Mouse (Mus musculus): ENCODE results near the gene Blnk. TPM values are rescaled to one million over a fixed set of nuclear protein-coding genes. Genes with fewer than 3 reads are reported as not detected.

The Blnk gene
- total and polyA plus RNA-seq, 3 experiments, result not detected

DNA sequence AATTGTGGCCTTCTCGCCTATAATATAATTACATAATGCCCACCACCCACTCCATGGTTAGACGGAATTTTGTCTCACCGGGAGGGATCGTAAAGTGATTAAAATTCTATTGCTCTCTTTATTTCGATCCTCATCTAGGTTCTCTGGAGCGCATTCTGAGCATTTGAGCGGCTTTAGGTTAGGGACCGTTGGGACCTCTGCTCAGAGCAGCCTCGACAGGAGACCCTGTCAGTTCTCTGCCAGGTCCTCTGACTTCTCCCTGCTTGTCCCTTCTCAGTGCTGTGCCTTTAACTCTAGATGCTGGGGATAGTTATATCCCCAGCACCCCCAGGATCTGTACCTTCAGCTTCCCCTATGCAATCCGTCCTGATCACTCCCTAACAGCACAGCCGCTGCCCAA, 2.2 kb downstream of the Blnk start:
- Histone ChIP-seq H3K9me3 (replicated peaks; ENCODE audit: insufficient read depth, low read length) (no peaks in the 10 kb centered on the region), H3K79me2 (ENCODE audit: control insufficient read depth, insufficient read depth, low read length, poor library complexity) (no peaks in the 10 kb centered on the region), H3K9ac (ENCODE audit: control insufficient read depth, low read depth, low read length, poor library complexity, severe bottlenecking) (no peak overlapping the region), H3K4me3 (ENCODE audit: control insufficient read depth in 1 of 2, insufficient read depth in 1 of 2, low read depth in 2 of 2, low read length in 2 of 2) (no peak overlapping the region), H3K36me3 (ENCODE audit: control insufficient read depth in 1 of 2, insufficient read depth in 2 of 2, low read length in 2 of 2) (no peaks in the 10 kb centered on the region), H3K27me3 (ENCODE audit: control insufficient read depth in 1 of 2, insufficient read depth in 2 of 2, low read length in 2 of 2) (peaks cover 0 to 5% of the 10 kb centered on the region in 2 experiments; a peak in 2 of 4 replicates), H3K27ac (ENCODE audit: control insufficient read depth, low read depth, low read length) (no peak overlapping the region), H3K4me1 (ENCODE audit: control insufficient read depth in 1 of 2, insufficient read depth in 2 of 2, low read length in 2 of 2) (no peaks in the 10 kb centered on the region)
- no peak for TF ChIP-seq SMC3 (IDR thresholded peaks at IDR 0.05; ENCODE audit: low read depth, low read length)
- no peak for TF ChIP-seq USF2 (IDR thresholded peaks at IDR 0.05; ENCODE audit: borderline replicate concordance in 1 of 2, insufficient read depth in 1 of 2, low read depth in 1 of 2, low read length in 2 of 2)
- TF ChIP-seq TBP (IDR thresholded peaks at IDR 0.05; ENCODE audit: low read depth, low read length), result no peak
- TF ChIP-seq GATA1 (IDR thresholded peaks at IDR 0.05; ENCODE audit: low read depth, low read length), result no peak
- TF ChIP-seq POLR2AphosphoS2 (IDR thresholded peaks at IDR 0.05; ENCODE audit: low read length), result no peak
- TF ChIP-seq TCF12 (IDR thresholded peaks at IDR 0.05; ENCODE audit: low read depth, low read length), result no peak
- no peak for TF ChIP-seq E2F4 (IDR thresholded peaks at IDR 0.05; ENCODE audit: borderline replicate concordance, low read depth, low read length)
- TF ChIP-seq CHD2 (IDR thresholded peaks at IDR 0.05; ENCODE audit: low read length), result no peak
- TF ChIP-seq ELF1 (IDR thresholded peaks at IDR 0.05; ENCODE audit: low read depth, low read length), result no peak
- no peak for TF ChIP-seq NELFE (IDR thresholded peaks at IDR 0.05; ENCODE audit: low read depth, low read length)
- no peak for TF ChIP-seq CHD1 (IDR thresholded peaks at IDR 0.05; ENCODE audit: low read depth, low read length)
- no peak for TF ChIP-seq MYC (IDR thresholded peaks at IDR 0.05; ENCODE audit: low read depth, low read length)
- TF ChIP-seq RAD21 (IDR thresholded peaks at IDR 0.05; ENCODE audit: low read depth, low read length), result no peak
- DNase-seq (ENCODE audit: low read depth, low spot score), result no peak

DNA sequence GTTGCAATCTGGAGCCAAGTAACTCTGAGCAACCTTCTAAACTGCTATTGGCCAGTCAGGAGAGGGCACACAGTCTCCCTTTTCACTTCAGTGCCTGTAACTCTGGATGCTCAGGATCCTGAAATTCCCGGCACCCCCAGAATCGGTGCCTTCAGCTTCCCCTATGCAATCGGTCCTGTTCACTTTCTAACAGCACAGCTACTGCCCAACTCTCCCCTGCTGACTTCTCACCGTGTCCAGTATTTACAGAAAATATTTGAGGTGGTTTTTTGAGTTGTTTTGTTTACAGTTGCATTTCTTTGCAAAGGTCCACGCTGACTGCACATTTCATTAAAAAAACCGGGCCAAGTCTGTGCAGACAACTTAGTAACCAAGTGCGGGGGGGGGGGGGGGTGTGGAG, 2.7 kb downstream of the Blnk start:
- Histone ChIP-seq H3K4me1 (ENCODE audit: control insufficient read depth in 1 of 2, insufficient read depth in 2 of 2, low read length in 2 of 2) (no peaks in the 10 kb centered on the region), H3K79me2 (ENCODE audit: control insufficient read depth, insufficient read depth, low read length, poor library complexity) (no peaks in the 10 kb centered on the region), H3K27ac (ENCODE audit: control insufficient read depth, low read depth, low read length) (no peak overlapping the region), H3K27me3 (ENCODE audit: control insufficient read depth in 1 of 2, insufficient read depth in 2 of 2, low read length in 2 of 2) (peaks cover 0 to 7% of the 10 kb centered on the region in 2 experiments; a peak in 2 of 4 replicates), H3K36me3 (ENCODE audit: control insufficient read depth in 1 of 2, insufficient read depth in 2 of 2, low read length in 2 of 2) (no peaks in the 10 kb centered on the region), H3K9ac (ENCODE audit: control insufficient read depth, low read depth, low read length, poor library complexity, severe bottlenecking) (no peak overlapping the region), H3K9me3 (replicated peaks; ENCODE audit: insufficient read depth, low read length) (no peaks in the 10 kb centered on the region), H3K4me3 (ENCODE audit: control insufficient read depth in 1 of 2, insufficient read depth in 1 of 2, low read depth in 2 of 2, low read length in 2 of 2) (no peak overlapping the region)
- TF ChIP-seq SIN3A (IDR thresholded peaks at IDR 0.05; ENCODE audit: low read length), result no peak
- TF ChIP-seq USF1 (IDR thresholded peaks at IDR 0.05; ENCODE audit: low read depth, low read length), result no peak
- no peak for TF ChIP-seq ETS1 (IDR thresholded peaks at IDR 0.05; ENCODE audit: low read depth, low read length)
- no peak for TF ChIP-seq CTCF (IDR thresholded peaks at IDR 0.05 in 2 of 3, conservative IDR thresholded peaks at IDR 0.05 in 1 of 3; ENCODE audit: control insufficient read depth in 1 of 3, insufficient read depth in 1 of 3, low read depth in 2 of 3, low read length in 3 of 3, poor library complexity in 1 of 3, severe bottlenecking in 1 of 3)
- no peak for TF ChIP-seq ZKSCAN1 (IDR thresholded peaks at IDR 0.05; ENCODE audit: low read depth, low read length)
- no peak for TF ChIP-seq POLR2AphosphoS5 (IDR thresholded peaks at IDR 0.05; ENCODE audit: borderline replicate concordance, low read depth, low read length)
- TF ChIP-seq E2F4 (IDR thresholded peaks at IDR 0.05; ENCODE audit: borderline replicate concordance, low read depth, low read length), result no peak
- TF ChIP-seq BHLHE40 (IDR thresholded peaks at IDR 0.05; ENCODE audit: borderline replicate concordance, low read depth, low read length), result no peak
- TF ChIP-seq MEF2A (IDR thresholded peaks at IDR 0.05; ENCODE audit: extremely low read depth, insufficient replicate concordance, low read depth, low read length, poor library complexity, severe bottlenecking), result no peak
- TF ChIP-seq NRF1 (IDR thresholded peaks at IDR 0.05; ENCODE audit: insufficient read depth, low read depth, low read length, poor library complexity, severe bottlenecking), result no peak
- no peak for TF ChIP-seq TAL1 (IDR thresholded peaks at IDR 0.05; ENCODE audit: low read length)
- no peak for TF ChIP-seq USF2 (IDR thresholded peaks at IDR 0.05; ENCODE audit: borderline replicate concordance in 1 of 2, insufficient read depth in 1 of 2, low read depth in 1 of 2, low read length in 2 of 2)
- no peak for TF ChIP-seq MAZ (IDR thresholded peaks at IDR 0.05; ENCODE audit: low read depth, low read length)
- TF ChIP-seq MXI1 (IDR thresholded peaks at IDR 0.05; ENCODE audit: low read depth, low read length), result no peak
- no peak for TF ChIP-seq SMC3 (IDR thresholded peaks at IDR 0.05; ENCODE audit: low read depth, low read length)
- no peak for TF ChIP-seq CHD1 (IDR thresholded peaks at IDR 0.05; ENCODE audit: low read depth, low read length)
- DNase-seq (ENCODE audit: low read depth, low spot score), result no peak
